Mouse (Mus musculus): ENCODE measurements around the gene Hs3st5. TPM values are rescaled to one million over a fixed set of nuclear protein-coding genes. Genes with fewer than 3 reads are reported as not detected.
A peak's percentile ranks its signal among the peaks of the same experiment; 100 is the strongest.
"Not testable (repeated sequence)": the region's sequence is repeated elsewhere in the genome, so short reads cannot be mapped to it uniquely, and the experiment has no call there.

The Hs3st5 gene
- polyA plus RNA-seq, 1 experiment from 2014 or later = 0.35 TPM

DNA sequence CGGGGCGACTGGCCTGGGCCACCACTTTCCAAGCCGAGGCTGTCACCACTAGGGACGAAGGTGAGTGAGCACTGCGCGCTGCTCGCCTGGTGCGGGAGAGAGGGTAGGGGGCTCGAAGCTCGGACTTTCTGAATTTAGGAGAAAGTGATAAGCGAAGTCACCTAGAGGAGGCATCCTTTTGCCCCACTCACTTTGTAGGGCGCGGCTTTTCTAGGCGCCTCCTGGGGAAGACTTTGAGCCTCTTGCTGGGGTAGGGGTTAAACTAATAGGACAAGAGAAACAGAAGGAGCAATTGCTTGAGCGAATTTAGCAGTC lies 899 bp downstream of the Hs3st5 start:
- no peaks in the 10 kb centered on the region for H3K9me3 ChIP-seq (replicated peaks)
- H3K27ac ChIP-seq = no peak overlapping the region
- peaks cover 43% of the 10 kb centered on the region for H3K27me3 ChIP-seq
- under 1% methylated on average over 15 of the region's 15 CpGs for WGBS
- ATAC-seq (replicated peaks; ENCODE audit: insufficient number of reproducible peaks, insufficient read depth, low FRiP score, low read depth) = no peak
- H3K4me1 ChIP-seq (replicated peaks) = peaks cover 17% of the 10 kb centered on the region
- peak overlapping the region; percentile 100 for H3K4me2 ChIP-seq
- H3K36me3 ChIP-seq = no peaks in the 10 kb centered on the region
- peak overlapping the region; percentile 63 for H3K4me3 ChIP-seq
- H3K9ac ChIP-seq = peak overlapping the region; percentile 58; the same call in 1 of the 2 replicates

DNA sequence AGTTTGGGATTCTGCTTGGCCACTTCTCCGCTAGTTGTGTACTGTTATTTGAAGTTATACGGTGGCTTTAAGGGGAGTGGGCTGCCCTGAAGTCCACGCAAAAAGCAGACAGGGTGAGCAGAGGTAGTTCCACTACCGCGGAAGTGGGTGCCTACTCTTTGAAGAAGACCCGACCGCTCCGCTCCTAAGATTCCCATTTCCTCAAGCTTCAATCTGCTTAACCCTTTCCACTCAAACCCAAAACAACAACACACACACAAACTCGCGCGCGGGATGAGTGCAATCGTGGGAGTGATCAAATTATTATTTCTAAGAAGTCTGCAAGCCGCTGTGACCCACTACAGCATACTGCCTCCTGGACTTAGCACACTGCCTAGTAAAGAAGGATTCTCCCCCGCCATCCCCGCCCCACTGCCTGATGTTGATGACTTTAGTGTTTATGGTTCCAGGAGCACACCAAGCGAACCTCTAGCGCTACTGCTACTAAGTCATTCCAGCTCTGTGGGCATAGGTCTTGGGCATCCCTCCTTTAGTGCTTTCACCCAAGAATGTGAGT lies 1.5 kb downstream of the Hs3st5 start:
- Histone ChIP-seq H3K27me3 (peaks cover 43% of the 10 kb centered on the region), H3K27ac (no peak overlapping the region), H3K36me3 (no peaks in the 10 kb centered on the region), H3K4me1 (replicated peaks) (peaks cover 17% of the 10 kb centered on the region), H3K4me2 (peak overlapping the region; percentile 100), H3K9me3 (replicated peaks) (no peaks in the 10 kb centered on the region), H3K9ac (0 out of 2 replicates have a peak overlapping the region, but pooled peaks have one; percentile 58), H3K4me3 (peak overlapping the region; percentile 63)
- WGBS = 1% methylated on average over 18 of the region's 18 CpGs
- ATAC-seq (replicated peaks; ENCODE audit: insufficient number of reproducible peaks, insufficient read depth, low FRiP score, low read depth) = no peak

DNA sequence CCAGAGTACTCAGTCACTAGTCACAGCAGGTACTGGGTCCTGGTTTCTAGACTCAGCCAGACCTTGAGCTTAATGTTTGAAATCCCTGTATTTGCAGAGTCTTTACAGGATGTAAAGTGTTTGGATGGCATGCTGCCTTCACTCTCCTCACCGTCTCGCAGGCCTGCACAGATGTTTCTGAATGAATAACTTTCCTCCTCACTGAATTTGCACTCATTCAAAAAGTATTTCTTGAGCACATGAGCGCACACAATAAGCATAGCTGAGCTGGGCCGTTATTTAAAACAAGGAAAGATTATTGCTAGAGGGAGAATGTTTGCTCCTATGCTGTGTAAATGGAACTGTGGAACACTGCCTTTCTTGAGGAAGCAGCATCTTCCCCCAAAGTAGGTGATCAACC lies 2.9 kb downstream of the Hs3st5 start:
- H3K4me2 ChIP-seq = no peak overlapping the region
- no peak overlapping the region for H3K27ac ChIP-seq
- ATAC-seq (replicated peaks; ENCODE audit: insufficient number of reproducible peaks, insufficient read depth, low FRiP score, low read depth) = no peak
- H3K9ac ChIP-seq = no peak overlapping the region
- peaks cover 43% of the 10 kb centered on the region for H3K27me3 ChIP-seq
- H3K4me3 ChIP-seq = no peak overlapping the region
- H3K36me3 ChIP-seq = no peaks in the 10 kb centered on the region
- H3K9me3 ChIP-seq (replicated peaks) = no peaks in the 10 kb centered on the region
- H3K4me1 ChIP-seq (replicated peaks) = peaks cover 17% of the 10 kb centered on the region
- 68% methylated on average over 4 of the region's 4 CpGs for WGBS

DNA sequence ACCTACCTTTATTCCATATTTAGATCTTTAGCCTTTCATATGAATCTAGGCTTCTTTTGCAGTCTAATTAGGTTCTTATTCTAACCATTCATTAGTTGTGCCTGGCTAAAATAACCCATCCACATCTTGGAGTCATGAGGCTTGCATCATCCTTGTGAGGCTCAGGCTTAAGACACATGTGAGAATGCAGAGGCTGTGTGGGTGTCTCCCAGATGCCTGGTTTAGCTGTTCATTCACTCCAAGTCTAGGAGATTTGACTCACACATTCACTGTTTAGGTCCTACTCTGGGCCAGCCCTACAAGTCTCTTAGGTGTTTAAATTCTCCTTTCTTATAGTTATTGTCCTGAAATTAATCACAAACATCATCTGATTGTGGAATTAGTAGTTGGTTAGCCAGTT lies 17.3 kb downstream of the Hs3st5 start:
- ATAC-seq (replicated peaks; ENCODE audit: insufficient number of reproducible peaks, insufficient read depth, low FRiP score, low read depth) = no peak
- no peaks in the 10 kb centered on the region for H3K27me3 ChIP-seq
- H3K9me3 ChIP-seq (replicated peaks) = no peaks in the 10 kb centered on the region
- no peak overlapping the region for H3K27ac ChIP-seq
- H3K4me2 ChIP-seq = no peak overlapping the region
- H3K36me3 ChIP-seq = no peaks in the 10 kb centered on the region
- H3K4me1 ChIP-seq (replicated peaks) = no peaks in the 10 kb centered on the region
- H3K9ac ChIP-seq = no peak overlapping the region
- no peak overlapping the region for H3K4me3 ChIP-seq

DNA sequence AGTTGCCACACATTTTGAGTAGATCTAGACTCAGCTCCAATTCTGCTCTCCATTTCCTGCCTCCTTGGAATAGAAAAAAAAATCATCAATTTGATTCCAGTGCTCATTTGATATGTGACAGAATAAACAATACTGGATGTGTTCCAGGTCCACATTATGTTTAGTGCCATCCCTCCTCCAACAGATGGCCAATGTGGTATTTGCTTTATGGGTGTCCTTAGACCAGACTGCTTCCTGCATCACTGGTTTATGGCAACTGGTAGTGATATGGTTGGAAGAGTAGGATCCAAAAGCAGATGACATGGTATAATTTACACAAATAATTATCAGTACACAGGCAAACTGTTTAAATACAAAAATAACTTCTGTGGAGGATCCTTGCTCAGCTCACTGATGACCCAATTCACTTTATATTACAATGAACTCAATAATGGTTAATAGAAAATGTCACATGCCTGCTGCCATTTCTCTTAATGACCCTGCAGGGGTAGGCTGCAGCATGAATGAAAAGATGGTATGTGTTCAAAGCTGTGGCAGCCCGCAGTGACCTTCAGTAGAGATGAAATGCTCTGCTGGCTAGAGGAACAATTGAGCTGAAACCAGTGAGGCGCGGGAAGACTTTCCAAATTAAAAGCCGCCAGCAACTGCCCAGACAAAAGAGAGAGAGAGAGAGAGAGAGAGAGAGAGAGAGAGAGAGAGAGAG lies 27.2 kb downstream of the Hs3st5 start:
- H3K4me2 ChIP-seq = no peak overlapping the region
- no peaks in the 10 kb centered on the region for H3K36me3 ChIP-seq
- no peak overlapping the region for H3K27ac ChIP-seq
- no peaks in the 10 kb centered on the region for H3K4me1 ChIP-seq (replicated peaks)
- 77% methylated on average over 4 of the region's 4 CpGs for WGBS
- no peak for ATAC-seq (replicated peaks; ENCODE audit: insufficient number of reproducible peaks, insufficient read depth, low FRiP score, low read depth)
- H3K4me3 ChIP-seq = no peak overlapping the region
- no peaks in the 10 kb centered on the region for H3K27me3 ChIP-seq
- no peaks in the 10 kb centered on the region for H3K9me3 ChIP-seq (replicated peaks)
- H3K9ac ChIP-seq = no peak overlapping the region

DNA sequence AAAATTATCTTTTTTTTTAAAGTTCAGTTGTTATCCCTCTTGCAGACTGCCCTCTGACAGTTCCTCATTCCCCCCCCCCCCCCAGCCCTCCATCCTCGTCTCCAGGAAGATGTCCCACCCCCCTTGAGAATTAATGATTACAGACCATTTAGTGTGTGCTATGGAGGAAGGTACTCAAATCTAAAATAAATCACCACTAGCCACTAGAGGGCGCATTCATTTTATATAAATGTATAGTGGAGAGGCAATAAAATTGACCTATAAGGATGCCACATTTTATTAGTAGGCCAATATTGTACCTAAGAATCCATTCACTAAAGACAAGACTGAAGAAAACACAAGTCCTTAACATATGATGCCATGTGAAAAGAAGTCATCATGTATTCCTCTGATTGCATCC lies 40.0 kb downstream of the Hs3st5 start:
- Histone ChIP-seq H3K27me3 (no peaks in the 10 kb centered on the region), H3K9ac (no peak overlapping the region), H3K4me2 (no peak overlapping the region), H3K4me3 (no peak overlapping the region), H3K9me3 (replicated peaks) (no peaks in the 10 kb centered on the region), H3K36me3 (no peaks in the 10 kb centered on the region), H3K27ac (no peak overlapping the region), H3K4me1 (replicated peaks) (no peaks in the 10 kb centered on the region)
- ATAC-seq (replicated peaks; ENCODE audit: insufficient number of reproducible peaks, insufficient read depth, low FRiP score, low read depth) = no peak
- WGBS = 16% methylated on average over 2 of the region's 2 CpGs

DNA sequence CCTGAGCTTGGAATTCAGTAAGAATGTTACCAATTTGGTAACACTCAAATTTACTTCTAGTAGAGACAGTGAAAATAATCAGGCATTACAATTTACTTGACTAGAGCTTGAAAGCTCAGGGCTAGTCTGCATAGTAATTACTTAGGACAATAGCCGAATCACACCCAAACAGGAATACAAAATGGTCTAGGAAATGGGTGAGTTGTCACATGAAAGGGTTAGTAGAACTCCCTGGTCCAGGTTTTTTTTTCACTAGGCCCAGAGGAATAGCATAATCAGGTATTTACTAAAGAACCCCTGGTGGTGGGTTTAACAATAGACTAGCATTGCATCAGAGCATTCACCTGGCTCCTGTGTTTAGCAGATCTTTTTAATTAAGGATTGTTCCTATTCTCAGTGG lies 41.1 kb downstream of the Hs3st5 start:
- not testable (repeated sequence) for ATAC-seq (replicated peaks; ENCODE audit: insufficient number of reproducible peaks, insufficient read depth, low FRiP score, low read depth); H3K36me3 ChIP-seq
- WGBS = 71% methylated on average over 1 of the region's 1 CpGs

DNA sequence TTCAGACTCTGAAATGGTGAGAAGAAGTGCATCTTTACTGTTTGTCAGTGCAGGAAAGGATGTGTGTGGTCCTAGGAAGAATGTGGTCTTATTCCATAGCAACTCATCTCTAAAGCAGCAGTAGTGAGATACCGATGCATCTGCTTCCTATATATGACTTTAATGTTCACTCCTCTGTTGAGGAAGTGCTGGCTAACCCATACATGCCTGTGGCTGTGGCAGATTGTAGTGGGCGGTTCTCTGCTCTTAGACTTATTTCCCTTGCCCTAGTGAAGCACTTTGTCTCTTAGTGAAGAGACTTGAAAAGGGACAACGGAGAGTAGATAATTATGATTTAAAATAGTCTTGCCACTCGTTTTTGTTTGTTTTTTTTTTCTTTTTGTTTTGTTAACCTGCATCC lies 47.4 kb downstream of the Hs3st5 start:
- no peak overlapping the region for H3K4me3 ChIP-seq
- H3K4me2 ChIP-seq = no peak overlapping the region
- no peaks in the 10 kb centered on the region for H3K4me1 ChIP-seq (replicated peaks)
- no peaks in the 10 kb centered on the region for H3K27me3 ChIP-seq
- H3K36me3 ChIP-seq = no peaks in the 10 kb centered on the region
- no peak overlapping the region for H3K9ac ChIP-seq
- H3K27ac ChIP-seq = no peak overlapping the region
- H3K9me3 ChIP-seq (replicated peaks) = no peaks in the 10 kb centered on the region
- 62% methylated on average over 4 of the region's 4 CpGs for WGBS
- ATAC-seq (replicated peaks; ENCODE audit: insufficient number of reproducible peaks, insufficient read depth, low FRiP score, low read depth) = no peak

More for the DNA sequence above, 41.1 kb downstream of the Hs3st5 start:
- H3K4me1 ChIP-seq (replicated peaks); H3K27ac ChIP-seq; H3K9me3 ChIP-seq (replicated peaks); H3K4me2 ChIP-seq; H3K4me3 ChIP-seq; H3K9ac ChIP-seq; H3K27me3 ChIP-seq: not testable (repeated sequence)

DNA sequence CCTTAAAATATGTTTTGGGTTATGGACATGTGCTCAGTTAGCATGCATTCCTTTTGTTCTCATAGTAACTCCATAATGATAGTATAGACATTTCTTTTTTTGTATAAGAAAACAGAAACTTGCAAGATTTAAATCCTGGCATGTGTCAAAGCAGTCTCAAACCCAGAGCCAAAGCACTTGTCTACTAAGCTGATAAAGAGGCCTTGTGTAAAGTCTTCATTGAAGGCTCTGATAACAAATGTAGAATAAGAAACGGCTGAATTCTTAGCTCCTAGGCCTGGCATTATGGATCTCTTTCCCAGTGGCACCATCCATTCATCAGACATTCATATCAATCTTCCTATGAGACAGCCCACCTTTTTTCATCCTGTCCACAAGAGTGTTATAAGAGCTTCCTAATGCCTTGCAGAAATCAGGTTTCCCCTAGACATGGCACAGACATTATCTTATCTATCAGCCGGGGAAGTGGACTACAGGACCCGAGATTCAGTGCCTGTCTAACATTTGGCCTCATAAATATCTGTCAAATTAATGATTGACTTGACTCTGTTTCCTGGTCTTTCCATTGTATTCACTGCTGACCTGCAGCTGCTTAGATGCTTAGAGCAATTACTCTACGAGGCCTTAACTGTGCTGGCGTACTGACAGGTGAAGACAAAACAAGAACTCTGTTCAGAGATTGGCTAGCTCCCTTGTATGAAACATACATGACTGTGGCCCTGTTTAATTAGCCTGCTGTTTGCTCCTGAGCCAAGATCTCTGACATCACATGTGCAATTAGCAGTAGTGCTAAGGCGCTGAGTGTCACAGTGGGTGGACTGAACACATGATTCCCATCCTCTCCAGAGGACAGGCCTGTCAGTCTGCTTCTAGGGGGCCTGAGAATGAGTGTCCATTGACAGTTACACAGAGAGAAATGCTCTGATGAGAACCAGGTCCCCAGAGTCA lies 48.6 kb downstream of the Hs3st5 start:
- no peak overlapping the region for H3K4me2 ChIP-seq
- no peaks in the 10 kb centered on the region for H3K36me3 ChIP-seq
- H3K9me3 ChIP-seq (replicated peaks) = no peaks in the 10 kb centered on the region
- H3K27ac ChIP-seq = no peak overlapping the region
- H3K27me3 ChIP-seq = no peaks in the 10 kb centered on the region
- 36% methylated on average over 6 of the region's 6 CpGs for WGBS
- no peak for ATAC-seq (replicated peaks; ENCODE audit: insufficient number of reproducible peaks, insufficient read depth, low FRiP score, low read depth)
- no peak overlapping the region for H3K9ac ChIP-seq
- no peak overlapping the region for H3K4me3 ChIP-seq
- H3K4me1 ChIP-seq (replicated peaks) = no peaks in the 10 kb centered on the region

DNA sequence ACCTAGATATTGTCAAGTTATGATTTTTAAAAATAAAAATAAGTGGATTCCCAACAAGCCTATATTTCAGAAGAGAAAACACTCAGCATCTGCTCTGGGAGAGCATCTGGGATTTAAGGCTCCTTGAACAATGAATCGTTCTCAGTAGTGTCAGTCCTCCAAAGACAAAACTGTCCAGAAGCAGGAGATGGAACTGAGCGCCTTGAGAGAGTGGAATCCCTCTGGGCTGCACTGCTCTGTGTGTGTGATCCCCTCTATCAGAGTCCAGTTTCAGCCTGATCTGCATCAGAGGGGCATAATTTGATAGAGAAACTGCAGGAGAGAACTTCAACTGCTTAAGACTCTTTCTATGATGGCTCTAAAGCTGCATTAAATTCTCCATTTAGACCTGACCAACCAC lies 49.5 kb downstream of the Hs3st5 start:
- Histone ChIP-seq H3K27ac (no peak overlapping the region), H3K4me1 (replicated peaks) (no peaks in the 10 kb centered on the region), H3K36me3 (no peaks in the 10 kb centered on the region), H3K4me3 (no peak overlapping the region), H3K9me3 (replicated peaks) (no peaks in the 10 kb centered on the region), H3K9ac (no peak overlapping the region), H3K27me3 (no peaks in the 10 kb centered on the region), H3K4me2 (no peak overlapping the region)
- 72% methylated on average over 2 of the region's 2 CpGs for WGBS
- no peak for ATAC-seq (replicated peaks; ENCODE audit: insufficient number of reproducible peaks, insufficient read depth, low FRiP score, low read depth)

DNA sequence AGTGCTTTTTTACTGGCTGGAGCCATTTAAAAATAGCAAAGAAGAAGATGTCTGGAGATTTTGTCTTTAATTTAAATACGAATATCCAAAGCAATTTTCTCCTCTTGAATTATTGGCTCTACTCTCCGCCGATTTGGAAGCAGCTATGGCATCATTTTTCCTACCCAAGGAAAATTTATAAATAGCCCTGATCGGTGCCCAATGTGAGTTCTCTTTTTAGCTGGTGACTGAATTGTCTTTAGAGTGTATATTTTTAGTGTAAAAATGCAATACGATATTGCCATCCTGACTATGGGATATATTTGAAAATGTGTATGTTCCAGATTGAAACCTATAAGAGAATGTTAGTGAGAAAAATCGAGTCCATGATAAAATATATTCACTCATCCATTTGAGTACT lies 51.1 kb downstream of the Hs3st5 start:
- 83% methylated on average over 6 of the region's 6 CpGs for WGBS
- no peak for ATAC-seq (replicated peaks; ENCODE audit: insufficient number of reproducible peaks, insufficient read depth, low FRiP score, low read depth)
- H3K27ac ChIP-seq = no peak overlapping the region

More for the DNA sequence above, 51.1 kb downstream of the Hs3st5 start:
- H3K4me3 ChIP-seq = no peak overlapping the region
- no peaks in the 10 kb centered on the region for H3K36me3 ChIP-seq
- no peaks in the 10 kb centered on the region for H3K4me1 ChIP-seq (replicated peaks)
- no peaks in the 10 kb centered on the region for H3K27me3 ChIP-seq
- no peaks in the 10 kb centered on the region for H3K9me3 ChIP-seq (replicated peaks)
- H3K9ac ChIP-seq = no peak overlapping the region
- H3K4me2 ChIP-seq = no peak overlapping the region
